Mouse (Mus musculus) hindbrain, embryonic 15.5 days (tissue): Measurements from ENCODE around the gene Tmem30b. TPM values are rescaled to one million over a fixed set of nuclear protein-coding genes. Genes with fewer than 3 reads are reported as not detected.
A peak's percentile ranks its signal among the peaks of the same experiment; 100 is the strongest.
"Not testable (repeated sequence)": the region's sequence is repeated elsewhere in the genome, so short reads cannot be mapped to it uniquely, and the experiment has no call there.

Source experiments
- ATAC-seq: fragments of 200-750 bp; cut with Nextera tagmentation; 2 replicates; pipeline ENCODE4 v1.8.0; 2017; ENCODE audit warnings: low read depth, moderate number of reproducible peaks, moderate TSS enrichment; ENCODE audit not compliant: low FRiP score
- H3K27ac ChIP-seq: fragments of 300-500 bp; sonication (generic); replicated peaks from 2 replicates; pipeline ENCODE4 v1.5.1; 2015; ENCODE audit warnings: mild to moderate bottlenecking, inconsistent platforms
- H3K27me3 ChIP-seq: fragments of 300-500 bp; sonication (generic); 2 replicates; pipeline ENCODE4 v1.6.1; 2015; ENCODE audit warnings: control low read depth, inconsistent platforms
- H3K36me3 ChIP-seq: fragments of 300-500 bp; sonication (generic); 2 replicates; pipeline ENCODE4 v1.6.1; 2015; ENCODE audit warnings: control low read depth, inconsistent platforms
- H3K4me1 ChIP-seq: fragments of 300-500 bp; sonication (generic); replicated peaks from 2 replicates; pipeline ENCODE4 v1.6.1; 2015; ENCODE audit warnings: control low read depth, inconsistent platforms
- H3K4me2 ChIP-seq: fragments of 300-500 bp; sonication (generic); 2 replicates; pipeline ENCODE4 v1.6.1; 2015; ENCODE audit warnings: moderate library complexity, mild to moderate bottlenecking, inconsistent platforms
- H3K4me3 ChIP-seq: fragments of 300-500 bp; sonication (generic); 2 replicates; pipeline ENCODE4 v1.5.1; 2015; ENCODE audit warnings: mild to moderate bottlenecking, inconsistent platforms
- H3K9ac ChIP-seq: fragments of 300-500 bp; sonication (generic); 2 replicates; pipeline ENCODE4 v1.6.1; 2015; ENCODE audit warnings: inconsistent platforms
- H3K9me3 ChIP-seq: fragments of 300-500 bp; sonication (generic); 2 replicates; pipeline ENCODE4 v1.6.1; 2016; ENCODE audit warnings: control low read depth, inconsistent platforms
- WGBS: fragments of 180-500 bp; shearing (Covaris S2); methylation state at CpG from one replicate; pipeline ENCODE4 v1.1.7; 2015; 5-methylcytosine and 5-hydroxymethylcytosine counted together
- polyA plus RNA-seq: library from polyadenylated mRNA; unstranded; fragments of >200 nt; fragmentation: Nextera tagmentation; extraction: Ambion mirVana; gene quantifications from 2 replicates; pipeline ENCODE4 v1.2.1, GENCODE M21; 2015

Gene Tmem30b
- polyA plus RNA-seq, 1 experiment from 2014 or later, result 0.38 TPM

GRCm38 (mm10) chr12:73529590-73529989 lies 16.6 kb downstream of the Tmem30b start:
- Histone ChIP-seq H3K36me3 (no peaks in the 10 kb centered on the region), H3K9me3 (no peaks in the 10 kb centered on the region), H3K4me1 (no peaks in the 10 kb centered on the region), H3K4me2 (no peak overlapping the region), H3K27ac (no peak overlapping the region), H3K27me3 (0 out of 2 replicates have a peak, but pooled peaks cover 3% of the 10 kb centered on the region), H3K9ac (no peak overlapping the region), H3K4me3 (no peak overlapping the region)
- ATAC-seq, result no peak
- WGBS, result 84% methylated on average over 11 of the region's 11 CpGs

- Histone ChIP-seq H3K4me1 (no peaks in the 10 kb centered on the region), H3K27me3 (0 out of 2 replicates have a peak, but pooled peaks cover 3% of the 10 kb centered on the region), H3K36me3 (no peaks in the 10 kb centered on the region), H3K27ac (no peak overlapping the region), H3K4me2 (no peak overlapping the region), H3K4me3 (no peak overlapping the region), H3K9me3 (no peaks in the 10 kb centered on the region), H3K9ac (no peak overlapping the region)
- WGBS, result 64% methylated on average over 9 of the region's 9 CpGs
- ATAC-seq, result no peak
Measured at GRCm38 (mm10) chr12:73529131-73529530, 17.1 kb downstream of the Tmem30b start.

GRCm38 (mm10) chr12:73528142-73528541 lies 18.1 kb downstream of the Tmem30b start:
- H3K4me2 ChIP-seq, H3K36me3 ChIP-seq, H3K9ac ChIP-seq, H3K4me1 ChIP-seq, H3K27me3 ChIP-seq, ATAC-seq, H3K9me3 ChIP-seq, H3K27ac ChIP-seq, H3K4me3 ChIP-seq: not testable (repeated sequence)
- WGBS, result 80% methylated on average over 1 of the region's 1 CpGs

- no peak for ATAC-seq
- Histone ChIP-seq H3K9ac (no peak overlapping the region), H3K36me3 (no peaks in the 10 kb centered on the region), H3K4me2 (no peak overlapping the region), H3K27me3 (0 out of 2 replicates have a peak, but pooled peaks cover 3% of the 10 kb centered on the region), H3K4me3 (no peak overlapping the region), H3K9me3 (no peaks in the 10 kb centered on the region), H3K4me1 (no peaks in the 10 kb centered on the region), H3K27ac (no peak overlapping the region)
- WGBS, result 63% methylated on average over 8 of the region's 8 CpGs
Measured at GRCm38 (mm10) chr12:73525254-73525885, 20.8 kb downstream of the Tmem30b start.

GRCm38 (mm10) chr12:73523066-73523465 lies 23.1 kb downstream of the Tmem30b start:
- Histone ChIP-seq H3K27me3 (0 out of 2 replicates have a peak, but pooled peaks cover 5% of the 10 kb centered on the region), H3K36me3 (no peaks in the 10 kb centered on the region), H3K4me3 (no peak overlapping the region), H3K4me2 (no peak overlapping the region), H3K9ac (no peak overlapping the region), H3K27ac (no peak overlapping the region), H3K4me1 (no peaks in the 10 kb centered on the region), H3K9me3 (no peaks in the 10 kb centered on the region)
- 82% methylated on average over 12 of the region's 12 CpGs for WGBS
- no peak for ATAC-seq

- H3K9me3 ChIP-seq, result no peaks in the 10 kb centered on the region
- no peak overlapping the region for H3K4me2 ChIP-seq
- H3K9ac ChIP-seq, result no peak overlapping the region
- no peaks in the 10 kb centered on the region for H3K4me1 ChIP-seq
- no peaks in the 10 kb centered on the region for H3K36me3 ChIP-seq
- 0 out of 2 replicates have a peak, but pooled peaks cover 2% of the 10 kb centered on the region for H3K27me3 ChIP-seq
- no peak overlapping the region for H3K4me3 ChIP-seq
- 59% methylated on average over 3 of the region's 3 CpGs for WGBS
- no peak for ATAC-seq
- no peak overlapping the region for H3K27ac ChIP-seq
Measured at GRCm38 (mm10) chr12:73521944-73522343, 24.2 kb downstream of the Tmem30b start.

- no peak for ATAC-seq
- Histone ChIP-seq H3K27me3 (0 out of 2 replicates have a peak, but pooled peaks cover 2% of the 10 kb centered on the region), H3K4me3 (no peak overlapping the region), H3K9ac (no peak overlapping the region), H3K9me3 (no peaks in the 10 kb centered on the region), H3K36me3 (no peaks in the 10 kb centered on the region), H3K4me2 (no peak overlapping the region), H3K4me1 (no peaks in the 10 kb centered on the region), H3K27ac (no peak overlapping the region)
- 63% methylated on average over 15 of the region's 15 CpGs for WGBS
Measured at GRCm38 (mm10) chr12:73521238-73521841, 24.9 kb downstream of the Tmem30b start.

- no peak for ATAC-seq
- WGBS, result 64% methylated on average over 12 of the region's 12 CpGs
- H3K9me3 ChIP-seq, result no peaks in the 10 kb centered on the region
Measured at GRCm38 (mm10) chr12:73517768-73518167, 28.4 kb downstream of the Tmem30b start.

GRCm38 (mm10) chr12:73517022-73517709 lies 29.0 kb downstream of the Tmem30b start:
- Histone ChIP-seq H3K4me3 (no peak overlapping the region), H3K4me2 (peak overlapping the region; percentile 37), H3K27me3 (0 out of 2 replicates have a peak, but pooled peaks cover 2% of the 10 kb centered on the region), H3K27ac (no peak overlapping the region), H3K9ac (no peak overlapping the region), H3K4me1 (no peaks in the 10 kb centered on the region), H3K9me3 (no peaks in the 10 kb centered on the region), H3K36me3 (no peaks in the 10 kb centered on the region)
- peak; percentile 76 for ATAC-seq
- WGBS, result 43% methylated on average over 15 of the region's 15 CpGs

More at GRCm38 (mm10) chr12:73517768-73518167, 28.4 kb downstream of the Tmem30b start:
- 0 out of 2 replicates have a peak, but pooled peaks cover 2% of the 10 kb centered on the region for H3K27me3 ChIP-seq
- H3K4me3 ChIP-seq, result no peak overlapping the region
- H3K36me3 ChIP-seq, result no peaks in the 10 kb centered on the region
- no peak overlapping the region for H3K9ac ChIP-seq
- H3K4me2 ChIP-seq, result no peak overlapping the region
- no peaks in the 10 kb centered on the region for H3K4me1 ChIP-seq
- H3K27ac ChIP-seq, result no peak overlapping the region

- Histone ChIP-seq H3K4me1 (no peaks in the 10 kb centered on the region), H3K4me2 (no peak overlapping the region), H3K9ac (no peak overlapping the region), H3K27me3 (0 out of 2 replicates have a peak, but pooled peaks cover 2% of the 10 kb centered on the region), H3K4me3 (no peak overlapping the region), H3K9me3 (no peaks in the 10 kb centered on the region), H3K36me3 (no peaks in the 10 kb centered on the region), H3K27ac (no peak overlapping the region)
- 90% methylated on average over 8 of the region's 8 CpGs for WGBS
- ATAC-seq, result no peak
Measured at GRCm38 (mm10) chr12:73516516-73516915, 29.7 kb downstream of the Tmem30b start.

GRCm38 (mm10) chr12:73514722-73515121 lies 31.5 kb downstream of the Tmem30b start:
- Histone ChIP-seq H3K27me3 (0 out of 2 replicates have a peak, but pooled peaks cover 2% of the 10 kb centered on the region), H3K27ac (no peak overlapping the region), H3K36me3 (no peaks in the 10 kb centered on the region), H3K4me1 (no peaks in the 10 kb centered on the region), H3K4me2 (no peak overlapping the region), H3K9me3 (no peaks in the 10 kb centered on the region), H3K9ac (no peak overlapping the region), H3K4me3 (no peak overlapping the region)
- WGBS, result 80% methylated on average over 6 of the region's 6 CpGs
- ATAC-seq, result no peak

GRCm38 (mm10) chr12:73513958-73514357 lies 32.2 kb downstream of the Tmem30b start:
- no peak overlapping the region for H3K27ac ChIP-seq
- H3K4me1 ChIP-seq, result no peaks in the 10 kb centered on the region
- H3K4me3 ChIP-seq, result no peak overlapping the region
- no peaks in the 10 kb centered on the region for H3K27me3 ChIP-seq
- 91% methylated on average over 10 of the region's 10 CpGs for WGBS
- no peak overlapping the region for H3K9ac ChIP-seq
- ATAC-seq, result no peak
- no peaks in the 10 kb centered on the region for H3K36me3 ChIP-seq
- no peak overlapping the region for H3K4me2 ChIP-seq
- H3K9me3 ChIP-seq, result no peaks in the 10 kb centered on the region
